Mouse (Mus musculus) cerebellum, adult 2 months (tissue): Measurements from ENCODE around the gene Bnip1. TPM values are rescaled to one million over a fixed set of nuclear protein-coding genes. Genes with fewer than 3 reads are reported as not detected.

Source experiments
- DNase-seq, 2 experiments: peaks; one replicate each; pipeline ENCODE4 v3.0.0; 2021
- H3K27ac ChIP-seq: fragments of 200-500 bp; 2 replicates; pipeline ENCODE4 v1.5.1; 2012; ENCODE audit warnings: low read length, control low read depth, inconsistent platforms; ENCODE audit not compliant: insufficient read depth
- H3K27me3 ChIP-seq: fragments of 200-500 bp; 2 replicates; pipeline ENCODE4 v1.6.1; 2012; ENCODE audit warnings: inconsistent platforms, mild to moderate bottlenecking, low read length, moderate library complexity; ENCODE audit not compliant: control insufficient read depth, insufficient read depth
- H3K4me1 ChIP-seq: fragments of 200-500 bp; 2 replicates; pipeline ENCODE4 v1.6.1; 2011; ENCODE audit warnings: low read length; ENCODE audit not compliant: control insufficient read depth, insufficient read depth
- H3K4me3 ChIP-seq: fragments of 200-500 bp; replicated peaks from 2 replicates; pipeline ENCODE3; 2011; ENCODE audit warnings: mild to moderate bottlenecking, low read depth, low read length, control low read depth; ENCODE audit not compliant: insufficient read depth
- CTCF ChIP-seq: fragments of 200-500 bp; IDR thresholded peaks from 2 replicates; pipeline ENCODE4 v1.5.1; 2011; ENCODE audit warnings: low read depth, mild to moderate bottlenecking, control low read depth, low read length, moderate library complexity, borderline replicate concordance; ENCODE audit not compliant: insufficient read depth
- POLR2A ChIP-seq: fragments of 200-500 bp; IDR thresholded peaks from 2 replicates; pipeline ENCODE4 v1.6.1; 2011; ENCODE audit warnings: low read length, control low read depth, borderline replicate concordance; ENCODE audit not compliant: insufficient read depth
- WGBS: fragments of 180-500 bp; shearing (Covaris S2); methylation state at CpG from one replicate; pipeline ENCODE4 v1.1.7; 2018; 5-methylcytosine and 5-hydroxymethylcytosine counted together
- polyA plus RNA-seq: library from polyadenylated mRNA; depleted of rRNA; stranded (reverse); fragments of >200 nt; gene quantifications from 2 replicates; pipeline ENCODE4 v1.2.3, GENCODE M21; 2012; rRNA removed

The Bnip1 gene
- 34.5 and 35.6 TPM in 2 replicates for polyA plus RNA-seq

DNA sequence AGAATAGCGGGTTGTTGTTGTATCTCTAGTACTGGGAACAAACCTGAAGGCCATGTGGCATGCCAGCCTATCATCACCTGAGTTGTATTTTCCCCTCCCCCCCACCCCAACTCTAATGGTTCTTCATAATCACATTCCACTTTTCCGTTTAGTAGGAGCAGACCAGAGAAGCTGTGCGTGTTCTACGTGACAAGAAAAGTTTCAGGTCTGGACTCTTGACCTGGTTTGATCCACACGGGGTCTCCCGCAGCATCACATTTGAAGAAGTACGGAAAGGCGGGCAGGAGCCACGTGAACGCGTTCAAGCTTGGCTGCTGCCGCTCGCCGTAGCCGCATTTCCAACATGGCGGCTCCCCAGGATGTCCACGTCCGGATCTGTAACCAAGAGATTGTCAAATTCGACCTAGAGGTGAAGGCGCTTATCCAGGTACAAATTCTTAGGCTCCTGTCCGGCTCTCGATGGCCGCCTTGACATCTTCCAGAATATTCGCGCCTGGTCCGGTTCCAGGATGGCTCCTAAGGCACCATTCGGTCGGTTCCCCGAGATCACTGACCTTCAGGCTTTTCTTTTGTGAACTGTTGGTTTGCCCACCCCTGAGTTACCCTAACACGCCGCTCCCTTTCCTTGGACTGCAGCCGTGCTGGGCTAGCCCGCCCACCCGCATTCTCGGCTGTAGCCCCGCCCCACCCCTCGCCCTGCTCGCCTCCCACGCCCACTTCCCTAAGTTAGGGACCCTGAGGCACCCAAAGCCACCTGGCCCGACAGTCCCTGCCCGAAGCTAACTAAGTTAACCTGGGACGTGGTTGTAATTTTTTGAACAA lies at the start of gene Bnip1:
Bnip1 (plus strand) TSS at position 317 of the 822 bp plus-strand sequence.
- 0 out of 2 replicates have a peak within 1 kb of the TSS, but pooled peaks have one; percentile 41 for H3K27ac ChIP-seq
- peak within 1 kb of the TSS; percentile 94 for H3K4me3 ChIP-seq
- DNase-seq: peak; percentile 81 to 85
- under 1% methylated on average over 42 of the region's 42 CpGs for WGBS
- H3K4me1 ChIP-seq: no peaks in the 10 kb centered on the region
- H3K27me3 ChIP-seq: no peaks in the 10 kb centered on the region
- TF ChIP-seq POLR2A (peak; percentile 47; the same call in 1 of the 2 replicates), CTCF (no peak)

DNA sequence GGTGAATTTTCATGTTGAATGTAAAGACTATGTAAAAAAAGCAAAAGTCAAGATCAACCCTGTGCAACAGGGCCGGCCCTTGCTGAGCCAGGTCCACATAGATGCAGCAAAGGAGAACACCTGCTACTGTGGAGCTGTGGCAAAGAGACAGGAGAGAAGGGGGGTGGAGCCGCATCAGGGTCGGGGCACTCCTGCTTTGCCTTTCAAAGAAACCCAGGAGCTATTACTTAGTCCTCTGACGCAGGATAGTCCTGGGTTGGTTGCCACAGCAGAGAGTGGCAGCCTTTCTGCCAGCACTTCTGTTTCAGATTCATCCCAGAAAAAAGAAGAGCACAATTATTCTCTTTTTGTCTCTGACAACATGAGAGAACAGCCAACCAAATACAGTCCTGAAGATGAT lies 38.3 kb upstream of the Bnip1 start:
- no peak overlapping the region for H3K27ac ChIP-seq
- DNase-seq: no peak
- 55% methylated on average over 4 of the region's 4 CpGs for WGBS
- TF ChIP-seq POLR2A: no peak
- TF ChIP-seq CTCF: no peak
- H3K4me1 ChIP-seq: no peaks in the 10 kb centered on the region
- H3K4me3 ChIP-seq: no peak overlapping the region
- H3K27me3 ChIP-seq: no peaks in the 10 kb centered on the region

DNA sequence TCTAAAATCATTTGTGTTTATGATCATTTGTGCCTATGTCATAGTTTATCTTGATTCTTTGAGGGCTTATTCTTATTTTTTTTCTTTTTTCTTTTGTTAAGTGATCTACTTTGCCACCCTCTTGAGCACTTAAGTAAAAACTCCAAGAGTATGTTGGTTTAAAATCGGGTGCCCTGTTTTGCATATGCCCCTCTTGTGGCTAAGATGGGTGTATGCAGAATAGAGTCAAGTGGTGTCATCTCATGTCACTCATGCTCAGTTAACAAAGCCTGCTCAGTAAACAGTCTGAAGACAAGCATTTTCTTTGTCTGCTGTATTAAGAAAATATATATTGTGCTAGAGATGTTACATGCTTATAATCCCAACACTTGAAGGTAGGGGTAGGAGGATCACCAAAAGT lies 37.6 kb upstream of the Bnip1 start:
- no peak for DNase-seq
- Histone ChIP-seq H3K4me3 (no peak overlapping the region), H3K4me1 (no peaks in the 10 kb centered on the region), H3K27ac (no peak overlapping the region), H3K27me3 (no peaks in the 10 kb centered on the region)
- no peak for TF ChIP-seq CTCF
- no peak for TF ChIP-seq POLR2A
- 65% methylated on average over 1 of the region's 1 CpGs for whole genome bisulfite sequencing

DNA sequence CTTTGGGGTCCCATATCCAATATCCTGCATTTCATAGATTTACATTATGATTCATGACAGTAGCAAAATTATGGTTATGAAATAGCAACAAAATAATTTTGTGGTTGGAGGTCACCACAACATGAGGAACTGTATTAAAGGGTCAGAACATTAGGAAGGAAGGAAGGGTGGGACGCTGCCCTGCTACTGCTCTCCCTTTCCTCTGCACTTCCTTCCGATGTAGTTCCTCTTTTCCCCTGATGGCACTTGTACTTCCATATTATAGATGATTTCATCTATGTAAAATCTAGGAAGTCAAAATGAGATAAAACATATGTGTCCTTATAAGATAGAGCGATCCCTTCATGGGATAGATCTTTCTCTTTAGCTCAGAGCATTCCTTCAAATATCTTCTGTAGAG lies 30.9 kb upstream of the Bnip1 start:
- 94% methylated on average over 3 of the region's 3 CpGs for WGBS
- H3K27me3 ChIP-seq: no peaks in the 10 kb centered on the region
- no peak overlapping the region for H3K27ac ChIP-seq
- TF ChIP-seq CTCF (no peak), POLR2A (no peak)
- H3K4me1 ChIP-seq: no peaks in the 10 kb centered on the region
- H3K4me3 ChIP-seq: no peak overlapping the region
- no peak for DNase-seq

DNA sequence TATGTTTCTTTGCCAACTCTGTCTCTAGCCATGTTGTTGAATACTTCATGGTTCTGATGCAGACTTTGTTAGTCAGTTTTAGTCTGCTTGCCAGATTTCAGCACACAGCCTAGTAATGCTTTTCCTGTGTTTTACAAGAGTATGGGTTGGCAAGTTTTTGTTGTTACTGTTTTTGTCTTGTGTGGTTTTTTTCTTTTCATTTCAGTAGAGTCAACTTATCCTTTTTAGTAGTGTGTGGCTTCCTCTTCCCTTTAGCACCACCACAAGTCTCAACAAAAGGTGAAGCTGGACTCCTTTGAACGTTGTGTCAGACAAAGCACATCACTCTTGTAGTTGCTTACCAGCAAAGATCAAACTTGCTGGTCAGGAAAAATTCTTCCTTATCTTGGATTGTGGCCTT lies 28.6 kb upstream of the Bnip1 start:
- Histone ChIP-seq H3K27ac (no peak overlapping the region), H3K27me3 (no peaks in the 10 kb centered on the region), H3K4me3 (no peak overlapping the region), H3K4me1 (no peaks in the 10 kb centered on the region)
- DNase-seq: no peak
- no peak for TF ChIP-seq CTCF
- TF ChIP-seq POLR2A: no peak
- 81% methylated on average over 1 of the region's 1 CpGs for WGBS

DNA sequence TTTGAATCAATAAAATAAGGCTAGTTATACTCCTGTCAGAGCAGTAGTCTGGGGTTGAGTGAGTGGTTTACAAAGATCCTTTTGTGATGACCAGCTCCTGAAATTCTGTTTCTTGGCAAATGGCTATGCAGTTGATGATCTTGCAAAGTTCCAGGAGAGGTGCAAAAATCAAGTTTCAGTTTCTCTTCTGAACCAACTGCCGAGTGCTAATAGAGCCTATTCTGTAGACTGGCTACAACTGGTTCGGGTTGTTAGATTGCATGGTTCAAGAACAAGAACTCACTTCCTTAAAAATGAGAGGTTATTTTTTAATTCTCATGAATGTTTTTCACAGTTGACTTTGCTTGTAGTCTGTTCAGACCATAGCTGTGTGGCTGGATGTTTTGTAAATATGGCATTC lies 27.4 kb upstream of the Bnip1 start:
- WGBS: 86% methylated on average over 2 of the region's 2 CpGs
- no peak overlapping the region for H3K4me3 ChIP-seq
- no peaks in the 10 kb centered on the region for H3K4me1 ChIP-seq
- TF ChIP-seq CTCF (no peak), POLR2A (no peak)
- H3K27me3 ChIP-seq: no peaks in the 10 kb centered on the region
- no peak for DNase-seq
- no peak overlapping the region for H3K27ac ChIP-seq

DNA sequence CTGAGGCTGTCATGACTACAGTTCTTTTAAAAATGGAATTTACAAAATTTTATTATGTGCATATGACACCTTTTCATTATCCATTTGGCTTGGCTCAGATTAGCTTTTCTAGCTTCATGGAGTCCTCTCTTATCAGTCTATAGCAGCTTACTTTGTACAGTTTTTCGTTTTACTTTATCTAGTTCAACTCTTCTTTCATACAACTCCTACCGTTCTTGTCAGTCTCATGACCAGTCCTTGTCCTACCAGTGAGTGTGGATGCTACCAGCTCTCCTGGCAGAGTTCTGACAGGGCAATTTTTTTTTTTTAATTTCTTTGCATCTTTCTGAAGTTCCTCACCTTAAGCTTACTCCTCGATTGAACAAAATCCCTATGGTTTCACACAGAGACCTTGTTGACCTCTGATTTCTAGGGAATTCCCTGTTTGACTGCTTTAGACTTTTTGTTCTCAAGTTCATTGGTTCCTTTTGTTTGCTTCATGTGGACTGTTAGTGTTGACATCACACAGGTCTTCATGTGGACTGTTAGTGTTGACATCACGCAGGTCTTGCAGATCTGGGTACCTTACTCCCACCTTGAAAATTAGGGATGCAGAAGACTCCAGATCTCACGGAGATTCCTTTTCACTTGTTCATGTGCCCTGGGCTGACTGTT lies 13.6 kb upstream of the Bnip1 start:
- Histone ChIP-seq H3K4me1 (no peaks in the 10 kb centered on the region), H3K27me3 (no peaks in the 10 kb centered on the region), H3K27ac (no peak overlapping the region), H3K4me3 (no peak overlapping the region)
- TF ChIP-seq CTCF (no peak), POLR2A (no peak)
- WGBS: 91% methylated on average over 5 of the region's 5 CpGs
- DNase-seq: no peak

DNA sequence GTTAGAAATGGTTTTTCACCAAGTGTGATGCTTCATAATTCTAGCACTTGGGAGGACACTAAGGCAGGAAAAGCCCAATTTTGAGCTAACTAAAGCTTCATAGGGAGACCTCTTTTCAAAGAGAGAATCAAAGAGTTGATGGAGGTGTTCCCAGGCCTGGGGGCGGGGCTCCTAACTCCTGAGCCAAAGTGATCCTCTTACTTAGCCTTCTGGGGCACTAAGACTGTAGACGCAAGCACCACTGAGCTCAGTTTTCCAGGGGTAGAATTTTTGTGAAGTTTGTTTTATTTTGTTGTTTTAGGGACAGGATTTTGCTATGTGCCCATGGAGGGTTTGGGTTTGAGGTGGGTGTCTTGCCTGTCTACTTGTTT lies 13.1 kb upstream of the Bnip1 start:
- TF ChIP-seq POLR2A (no peak), CTCF (no peak)
- Histone ChIP-seq H3K4me3 (no peak overlapping the region), H3K27ac (no peak overlapping the region), H3K4me1 (no peaks in the 10 kb centered on the region), H3K27me3 (no peaks in the 10 kb centered on the region)
- DNase-seq: no peak
- 83% methylated on average over 2 of the region's 2 CpGs for WGBS
